Mouse (Mus musculus): Measurements from ENCODE around the gene Map3k14.

DNA sequence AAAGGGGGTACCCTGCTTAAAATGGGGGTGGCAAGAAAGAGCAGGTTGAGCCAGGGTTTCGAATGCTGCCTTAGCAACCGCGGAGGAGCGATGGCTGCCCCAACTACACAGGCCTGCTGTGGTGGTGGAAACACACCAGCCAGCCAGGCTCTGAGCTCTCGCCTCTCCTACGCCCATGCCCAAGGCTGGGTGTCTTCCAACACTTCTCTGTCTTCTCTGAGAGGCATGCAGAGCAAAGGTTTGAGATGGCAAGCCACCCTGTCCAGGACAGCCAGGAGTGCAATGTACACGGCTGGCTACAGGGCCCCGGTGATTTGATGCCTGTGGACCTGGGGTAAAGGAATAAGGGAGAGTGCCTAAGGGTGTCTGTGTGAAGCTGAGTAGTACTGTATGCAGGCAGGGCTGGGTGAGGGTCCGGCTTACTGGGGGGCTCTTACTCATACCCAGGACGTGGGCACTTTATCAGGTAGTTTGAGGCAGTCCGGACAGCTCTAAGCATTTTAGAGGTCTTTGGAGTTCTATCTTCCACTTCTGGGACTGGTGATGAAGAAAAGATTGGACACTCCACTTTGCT is 93.4 kb downstream of the Map3k14 start:
- TF ChIP-seq CTCF (IDR thresholded peaks at IDR 0.05; ENCODE audit: low read depth): no peak
- no peak for TF ChIP-seq EP300 (IDR thresholded peaks at IDR 0.05; ENCODE audit: low read depth)
